Mouse (Mus musculus) G1E-ER4 (cell line): ENCODE results near the gene She. TPM values are rescaled to one million over a fixed set of nuclear protein-coding genes. Genes with fewer than 3 reads are reported as not detected.

Experiments
- GATA1 ChIP-seq: IDR thresholded peaks from one replicate; pipeline ENCODE4 v1.8.0; 2012; ENCODE audit warnings: low read length, inconsistent platforms
- polyA plus RNA-seq: library from polyadenylated mRNA; stranded (reverse); fragments of >175 nt; gene quantifications from 2 replicates; pipeline ENCODE4 v1.2.3, GENCODE M21; 2012

Gene She
- polyA plus RNA-seq, 1 experiment: not detected

DNA sequence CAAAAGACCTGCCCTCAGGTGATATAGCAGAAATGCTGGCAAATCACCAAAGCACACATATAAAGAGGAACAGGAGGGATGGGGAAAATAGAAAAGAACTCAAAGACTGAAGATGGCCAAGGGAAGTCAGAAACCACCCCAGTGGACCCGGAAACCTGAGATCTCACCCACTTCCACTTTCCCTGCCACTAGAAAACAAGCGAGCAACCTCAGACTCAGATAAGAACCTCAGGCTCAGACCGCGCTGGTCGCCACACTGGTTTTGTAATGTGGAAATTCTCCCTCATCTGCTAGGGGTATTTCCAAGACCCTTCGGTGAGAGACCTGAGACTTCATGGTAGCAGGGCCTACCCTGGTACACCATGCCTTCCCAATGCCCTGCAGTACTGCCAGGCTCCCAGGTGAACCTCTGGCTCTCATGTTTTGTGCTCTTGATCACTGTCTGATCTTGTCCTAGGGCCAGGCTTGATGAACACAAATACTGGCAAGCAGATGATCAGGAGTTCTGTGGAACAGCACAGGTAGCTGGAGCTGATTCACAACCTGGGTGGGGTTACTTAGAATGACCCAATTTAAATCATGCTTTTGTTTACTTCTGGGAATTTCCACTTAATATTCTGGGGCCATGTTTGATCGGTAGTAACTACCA, 56.5 kb downstream of the She start:
- no peak for TF ChIP-seq GATA1

DNA sequence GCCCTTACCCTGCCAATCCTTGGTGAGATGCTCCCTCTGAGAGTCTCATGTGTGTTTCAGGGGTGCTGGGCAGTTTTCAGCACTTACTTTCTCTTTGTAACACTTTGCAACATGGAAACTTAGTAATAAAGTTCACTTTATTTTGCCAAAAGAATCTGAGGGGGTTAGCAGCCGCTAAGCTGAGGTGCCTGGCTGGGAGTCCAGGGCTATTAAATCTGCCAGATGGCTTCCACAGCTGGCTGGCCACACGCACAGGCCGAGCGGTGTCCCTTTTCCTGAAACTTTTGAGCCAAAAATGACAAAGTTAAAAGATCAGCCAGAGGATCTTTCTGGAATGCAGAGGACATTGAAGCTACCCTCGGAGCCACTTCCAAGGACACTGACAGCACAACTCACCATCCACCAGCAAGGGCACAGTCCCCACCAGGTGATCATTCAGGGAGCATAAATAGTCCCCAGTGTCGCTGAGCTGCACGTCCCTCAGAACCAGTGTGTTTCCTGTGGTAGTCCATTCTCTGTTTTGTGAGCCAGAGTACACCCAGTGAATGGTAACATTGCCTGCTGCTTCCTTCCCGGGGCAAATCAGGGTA, 58.8 kb downstream of the She start:
- no peak for TF ChIP-seq GATA1

DNA sequence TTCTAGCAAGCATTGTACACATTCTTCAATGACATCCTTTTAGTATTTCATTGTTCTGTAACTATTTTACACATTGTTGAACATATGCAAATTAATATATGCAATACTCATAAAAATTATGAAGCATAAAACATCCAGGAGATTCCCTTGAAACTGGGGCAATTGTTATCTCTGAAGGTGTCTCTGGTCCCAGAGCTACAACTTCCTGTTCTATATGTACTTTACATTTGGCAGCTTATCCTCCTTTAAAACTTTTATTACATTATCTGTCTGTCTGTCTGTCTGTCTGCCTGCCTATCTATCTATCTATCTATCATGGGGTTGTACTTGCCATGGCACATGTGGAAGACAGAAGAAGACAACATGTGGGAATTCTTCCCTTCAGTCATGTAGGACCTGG, 60.5 kb downstream of the She start:
- TF ChIP-seq GATA1: no peak

DNA sequence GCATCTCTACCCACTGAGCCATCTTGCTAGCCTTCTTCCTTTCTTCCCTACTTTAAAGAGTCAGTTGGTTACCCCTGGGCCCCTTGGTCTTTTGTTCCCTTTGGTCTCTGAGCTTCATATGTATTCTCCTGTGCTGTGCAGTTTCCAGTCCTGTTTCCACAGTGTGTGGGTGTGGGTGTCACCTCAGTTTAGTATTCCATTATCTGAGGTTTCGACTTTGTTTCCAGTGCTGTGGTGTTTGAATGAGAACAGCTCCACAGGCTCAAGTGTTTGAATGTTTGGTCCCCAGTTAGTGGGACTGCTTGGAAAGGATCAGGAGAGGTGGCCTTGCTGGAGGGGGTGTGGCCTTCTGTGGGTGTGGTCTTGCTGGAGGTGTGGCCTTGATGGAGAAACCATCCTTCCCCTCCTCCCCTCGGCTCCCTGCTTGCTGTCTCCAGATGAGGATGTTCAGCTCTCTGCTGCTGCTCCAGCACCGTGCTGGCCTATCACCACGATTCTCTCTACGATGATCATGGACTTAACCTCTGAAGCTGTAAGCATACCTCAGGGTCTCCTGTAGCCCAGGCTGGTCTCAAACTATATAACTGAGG, 61.4 kb downstream of the She start:
- no peak for TF ChIP-seq GATA1

DNA sequence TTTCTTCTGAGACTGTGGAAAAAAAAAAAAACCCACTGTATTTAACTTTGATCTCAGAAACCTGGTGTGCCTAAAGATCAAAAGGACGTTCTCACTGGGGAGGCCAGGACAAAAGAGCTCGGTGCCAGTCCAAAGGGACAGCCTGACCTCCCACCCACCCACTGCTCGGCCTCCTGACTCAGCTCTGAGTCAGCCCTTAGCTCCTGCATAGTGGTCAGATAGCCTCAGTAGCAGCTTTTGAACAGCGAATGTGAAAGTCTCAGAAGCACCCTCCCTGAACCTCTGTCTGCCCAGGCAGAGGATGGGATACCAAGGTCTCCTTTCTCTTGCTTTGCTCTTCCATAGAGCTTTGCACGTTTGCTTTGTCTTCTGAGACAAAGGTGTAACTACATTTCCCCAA, 65.4 kb downstream of the She start:
- TF ChIP-seq GATA1: no peak

DNA sequence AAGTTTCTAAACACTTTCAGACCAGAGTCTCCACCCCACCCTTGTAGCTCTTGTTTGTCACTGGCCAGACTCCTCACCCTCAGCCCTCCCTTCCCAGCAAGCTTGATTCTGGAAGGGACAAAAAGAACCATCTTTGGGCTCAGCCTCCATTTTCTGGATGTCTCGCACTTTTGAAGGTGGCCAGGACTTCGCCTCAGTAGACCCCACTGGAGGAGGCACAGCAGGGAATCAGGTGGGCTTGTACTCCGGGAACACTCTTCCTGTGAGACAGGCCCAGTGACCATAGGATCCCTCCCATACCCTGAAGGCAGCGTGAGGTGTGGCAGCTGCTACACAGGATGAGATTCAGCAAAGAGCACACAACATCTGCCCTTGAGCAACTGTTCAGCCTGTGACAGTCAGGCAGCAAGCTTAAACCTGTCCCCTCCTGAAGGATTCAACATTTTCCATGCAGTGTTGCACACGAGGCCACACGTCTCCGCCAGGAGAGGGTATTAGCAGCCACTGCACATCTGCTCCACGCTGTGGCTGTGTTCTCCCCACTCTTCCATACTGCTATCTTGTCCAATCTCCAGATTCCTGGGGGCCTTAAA, 66.1 kb downstream of the She start:
- TF ChIP-seq GATA1: no peak

DNA sequence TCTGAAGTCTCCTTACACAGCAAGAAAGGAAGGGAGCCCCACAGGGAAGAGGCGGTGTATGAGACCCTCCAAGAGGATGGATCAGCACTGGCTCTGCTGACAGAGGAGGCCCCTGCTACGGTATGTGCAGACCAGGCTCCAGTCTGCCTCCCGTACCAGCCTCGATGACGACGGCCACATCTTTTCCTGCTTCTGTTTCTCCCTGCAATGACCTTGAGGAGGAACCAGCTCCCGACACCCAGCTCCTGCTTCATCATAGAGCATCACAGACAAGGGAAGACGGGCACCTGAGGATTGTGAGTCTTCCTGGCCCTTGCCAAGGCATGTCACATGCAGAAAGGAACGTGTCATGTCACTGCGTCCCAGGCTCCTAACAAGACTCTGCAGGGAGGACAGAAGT, 66.8 kb downstream of the She start:
- TF ChIP-seq GATA1: no peak

DNA sequence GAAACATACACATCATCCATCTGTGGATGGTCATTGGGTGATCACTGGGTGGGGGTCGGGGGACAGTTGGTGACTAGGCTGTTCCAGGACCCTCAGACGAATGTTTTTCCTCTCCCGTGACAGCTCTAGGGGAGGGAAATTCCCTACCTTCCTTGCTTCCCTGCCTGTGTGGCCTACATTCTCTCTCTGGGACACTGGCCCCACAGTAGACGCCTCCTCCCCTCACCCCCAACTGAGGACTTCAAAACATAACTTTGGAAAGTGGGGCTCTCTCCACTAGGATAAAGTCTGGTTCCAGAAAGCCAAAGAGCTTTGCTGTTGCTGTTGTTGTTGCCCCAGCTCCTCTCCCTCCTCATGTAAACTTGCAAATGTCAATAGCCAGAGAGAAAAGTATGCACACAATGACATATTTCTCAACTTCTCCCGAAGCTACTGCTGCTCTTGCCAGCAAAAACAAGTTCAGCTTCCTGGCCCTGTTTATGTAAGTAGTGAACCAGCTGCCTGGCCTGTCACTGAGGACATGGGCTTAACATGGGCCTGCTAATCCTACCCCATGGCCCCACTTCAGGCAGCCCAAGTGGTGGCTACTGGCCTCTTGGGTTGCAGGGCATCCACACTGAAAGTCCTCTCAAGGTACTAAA, 67.8 kb downstream of the She start:
- TF ChIP-seq GATA1: no peak

DNA sequence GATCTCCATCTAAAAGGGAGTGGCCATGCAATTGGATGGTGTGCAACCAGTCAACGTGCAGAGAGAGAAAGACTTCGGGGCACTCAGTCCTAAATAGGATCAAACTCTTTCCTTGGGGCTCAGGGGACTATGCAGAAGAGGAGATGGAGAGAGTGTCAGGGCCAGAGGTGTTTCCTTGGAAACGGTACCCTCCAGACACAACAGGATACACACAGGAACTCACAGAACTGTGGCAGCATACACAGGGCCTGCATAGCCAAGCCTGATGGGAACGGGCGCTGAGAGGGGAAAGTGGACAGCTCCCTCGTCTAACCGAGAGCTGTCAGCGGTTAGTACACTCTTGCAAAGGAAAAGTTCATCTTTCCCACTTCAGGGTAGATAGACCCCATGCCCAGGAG, 68.3 kb downstream of the She start:
- no peak for TF ChIP-seq GATA1

DNA sequence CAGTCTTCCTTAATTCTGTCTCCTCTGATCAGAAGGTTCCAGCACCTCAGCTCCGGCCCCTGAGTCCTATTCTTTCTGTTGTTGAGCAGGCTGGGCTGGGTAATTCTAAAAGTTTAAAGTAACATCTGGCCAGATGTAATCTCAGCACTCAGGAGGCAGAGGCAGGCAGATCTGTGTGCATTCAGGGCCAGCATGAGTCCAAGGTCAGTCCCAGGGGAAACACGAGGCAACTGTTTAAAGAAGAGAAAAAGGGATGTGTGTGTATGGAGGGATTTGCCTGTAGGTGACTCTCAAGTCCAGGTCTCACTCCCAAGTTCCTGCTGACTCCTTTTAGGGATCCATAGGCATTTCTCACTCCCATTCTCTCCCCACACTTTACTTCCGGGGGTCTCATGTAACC, 76.7 kb downstream of the She start:
- TF ChIP-seq GATA1: no peak

Other genes with a start within 250 kb of the She start
- gene Adar, start 116.3 kb upstream of the She start, polyA plus RNA-seq: 16.9 and 17.9 TPM in 2 replicates
- 0.18 and 0.27 TPM in 2 replicates for gene Chrnb2, start 66.7 kb upstream of the She start, polyA plus RNA-seq
- 42.1 and 53.0 TPM in 2 replicates for gene Ube2q1, start 57.8 kb upstream of the She start, polyA plus RNA-seq
- not detected in 2 replicates for gene Il6ra, start 81.8 kb downstream of the She start, polyA plus RNA-seq
- gene Atp8b2, start 132.1 kb downstream of the She start, polyA plus RNA-seq: not detected in 2 replicates
- gene Hax1, start 167.4 kb downstream of the She start, polyA plus RNA-seq: 17.4 and 50.6 TPM in 2 replicates
- gene 4933434E20Rik, start 220.3 kb downstream of the She start, polyA plus RNA-seq: 19.8 and 35.4 TPM in 2 replicates
- gene Ubap2l, start 221.3 kb downstream of the She start, polyA plus RNA-seq: 158 and 183 TPM in 2 replicates
- gene Tpm3, start 241.3 kb downstream of the She start, polyA plus RNA-seq: 194 and 266 TPM in 2 replicates